Mouse (Mus musculus) neural tube, embryonic 14.5 days (tissue): ENCODE data around the gene Dnajb13. TPM values are rescaled to one million over a fixed set of nuclear protein-coding genes. Genes with fewer than 3 reads are reported as not detected.

ENCODE experiments used
- ATAC-seq: fragments of 200-750 bp; cut with Nextera tagmentation; 2 replicates; pipeline ENCODE4 v1.8.0; 2017; ENCODE audit warnings: low read depth, mild to moderate bottlenecking, moderate TSS enrichment, moderate library complexity
- H3K27ac ChIP-seq: fragments of 300-500 bp; sonication (generic); 2 replicates; pipeline ENCODE4 v1.5.1; 2014; ENCODE audit warnings: low read depth, mild to moderate bottlenecking, control low read depth, low read length, moderate library complexity, mixed read lengths
- H3K27me3 ChIP-seq: fragments of 300-500 bp; sonication (generic); 2 replicates; pipeline ENCODE4 v1.6.1; 2014; ENCODE audit warnings: low read length; ENCODE audit not compliant: control insufficient read depth, insufficient read depth
- H3K36me3 ChIP-seq: fragments of 300-500 bp; sonication (generic); 2 replicates; pipeline ENCODE4 v1.6.1; 2014; ENCODE audit warnings: low read length, mixed read lengths; ENCODE audit not compliant: control insufficient read depth, insufficient read depth
- H3K4me1 ChIP-seq: fragments of 300-500 bp; sonication (generic); 2 replicates; pipeline ENCODE4 v1.6.1; 2014; ENCODE audit warnings: low read length; ENCODE audit not compliant: control insufficient read depth, insufficient read depth
- H3K4me2 ChIP-seq: fragments of 300-500 bp; sonication (generic); 2 replicates; pipeline ENCODE4 v1.6.1; 2014; ENCODE audit warnings: mild to moderate bottlenecking, low read depth, low read length, control low read depth
- H3K4me3 ChIP-seq: fragments of 300-500 bp; sonication (generic); 2 replicates; pipeline ENCODE4 v1.5.1; 2014; ENCODE audit warnings: low read depth, low read length, control low read depth, mixed read lengths
- H3K9ac ChIP-seq: fragments of 300-500 bp; sonication (generic); replicated peaks from 2 replicates; pipeline ENCODE4 v1.6.1; 2014; ENCODE audit warnings: low read depth, mild to moderate bottlenecking, control low read depth, low read length, mixed read lengths
- H3K9me3 ChIP-seq: fragments of 300-500 bp; sonication (generic); 2 replicates; pipeline ENCODE4 v1.6.1; 2016; ENCODE audit warnings: low read length; ENCODE audit not compliant: control insufficient read depth
- WGBS: fragments of 180-500 bp; shearing (Covaris S2); extraction: QIAGEN DNeasy Blood & Tissue Kit; methylation state at CpG from one replicate; pipeline ENCODE4 v1.1.7; 2014; 5-methylcytosine and 5-hydroxymethylcytosine counted together
- polyA plus RNA-seq: library from polyadenylated mRNA; unstranded; fragments of >200 nt; fragmentation: Nextera tagmentation; extraction: Ambion mirVana; gene quantifications from 2 replicates; pipeline ENCODE4 v1.2.1, GENCODE M21; 2014

Gene Dnajb13
- polyA plus RNA-seq, 1 experiment from 2014 or later, result 4.2 TPM

- H3K4me1 ChIP-seq, result no peaks in the 10 kb centered on the region
- no peaks in the 10 kb centered on the region for H3K27me3 ChIP-seq
- no peak for ATAC-seq
- peaks cover 2% of the 10 kb centered on the region; the same call in 1 of the 2 replicates for H3K36me3 ChIP-seq
- WGBS, result 77% methylated on average over 1 of the region's 1 CpGs
- H3K9me3 ChIP-seq, result no peaks in the 10 kb centered on the region
- H3K9ac ChIP-seq, result no peak overlapping the region
- no peak overlapping the region for H3K4me2 ChIP-seq
- no peak overlapping the region for H3K4me3 ChIP-seq
- H3K27ac ChIP-seq, result no peak overlapping the region
Measured at GRCm38 (mm10) chr7:100544437-100544836, 29.7 kb upstream of the Dnajb13 start.

DNA sequence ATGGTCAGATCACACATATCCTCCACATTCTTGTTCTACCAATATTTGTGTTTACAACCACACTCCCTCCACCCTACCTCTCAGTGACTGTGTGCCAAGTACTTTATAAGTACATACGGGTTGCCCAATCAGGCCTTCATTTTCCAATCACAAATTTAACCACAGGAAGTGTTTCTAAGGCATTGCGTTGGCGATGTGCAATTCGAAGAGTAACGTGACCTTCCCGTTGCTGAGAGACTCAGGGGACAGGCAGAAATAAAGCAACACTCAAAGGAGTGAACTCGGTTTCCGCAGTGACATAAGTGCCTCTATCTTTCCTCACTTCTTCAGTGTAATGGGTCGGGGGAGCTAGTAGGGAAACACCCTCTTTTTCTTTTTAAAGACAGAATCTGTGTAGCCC is 24.8 kb upstream of the Dnajb13 start:
- Histone ChIP-seq H3K4me3 (no peak overlapping the region), H3K4me1 (peaks cover 4% of the 10 kb centered on the region), H3K36me3 (peaks cover 6% of the 10 kb centered on the region; the same call in 1 of the 2 replicates), H3K27me3 (no peaks in the 10 kb centered on the region), H3K9me3 (no peaks in the 10 kb centered on the region), H3K27ac (no peak overlapping the region), H3K4me2 (no peak overlapping the region), H3K9ac (no peak overlapping the region)
- no peak for ATAC-seq
- 97% methylated on average over 9 of the region's 9 CpGs for WGBS

DNA sequence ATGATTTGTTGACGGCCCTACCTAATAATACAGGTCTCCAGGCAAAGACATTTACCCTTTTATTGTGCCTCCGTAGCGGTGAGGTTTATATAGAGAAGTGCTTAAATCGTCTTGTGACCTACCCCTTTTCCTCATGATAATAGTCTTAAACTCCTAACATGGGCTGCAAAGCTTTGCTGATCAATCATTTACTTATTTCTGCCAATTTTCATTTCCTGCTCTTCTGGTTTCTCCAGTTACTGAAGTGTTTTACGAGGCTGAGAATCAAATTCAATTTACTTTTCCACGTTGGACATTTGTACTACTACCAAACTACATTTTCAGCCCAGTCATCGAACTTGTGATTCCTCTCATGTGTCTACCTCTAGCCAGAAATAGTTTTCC is 22.8 kb upstream of the Dnajb13 start:
- peaks cover 4% of the 10 kb centered on the region for H3K4me1 ChIP-seq
- H3K9me3 ChIP-seq, result no peaks in the 10 kb centered on the region
- peak overlapping the region; percentile 68 for H3K9ac ChIP-seq
- peak overlapping the region; percentile 58 for H3K4me3 ChIP-seq
- H3K27ac ChIP-seq, result peak overlapping the region; percentile 81
- no peak for ATAC-seq
- H3K27me3 ChIP-seq, result no peaks in the 10 kb centered on the region
- H3K4me2 ChIP-seq, result peak overlapping the region; percentile 67
- 32% methylated on average over 7 of the region's 7 CpGs for WGBS
- peaks cover 6% of the 10 kb centered on the region; the same call in 1 of the 2 replicates for H3K36me3 ChIP-seq

DNA sequence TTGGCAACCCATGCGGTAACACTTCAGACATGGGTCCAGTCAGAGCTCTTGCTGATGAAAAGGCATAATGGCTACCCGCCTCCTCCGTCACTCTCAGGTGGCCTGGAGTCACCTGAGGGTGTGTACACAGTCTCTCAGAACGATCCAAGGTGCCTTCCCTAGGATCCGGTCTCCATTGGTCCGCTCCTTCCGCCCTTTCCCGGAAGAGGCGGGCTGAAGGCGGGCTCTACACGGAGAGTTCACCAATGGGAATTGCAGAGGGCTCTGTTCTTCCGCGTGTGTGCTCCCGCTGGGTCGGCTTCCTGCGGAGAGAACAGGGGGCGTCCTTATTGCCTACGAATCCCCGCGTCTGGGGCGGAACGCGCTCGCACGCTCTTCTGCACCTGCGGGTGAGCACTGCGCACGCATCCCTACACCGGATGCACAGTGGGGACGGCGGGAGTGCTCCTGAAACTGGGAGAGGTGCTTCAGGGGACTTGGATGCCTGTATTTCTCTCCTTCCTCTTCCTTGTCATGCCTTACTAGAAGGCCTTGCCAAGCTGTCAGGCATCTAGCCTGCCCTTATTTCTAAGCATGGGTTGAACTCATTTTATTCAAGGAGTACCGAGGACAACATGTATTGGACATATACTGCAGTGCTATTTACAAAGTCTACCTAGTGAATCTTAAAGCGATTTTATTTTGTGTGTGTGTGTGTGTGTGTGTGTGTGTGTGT is 22.2 kb upstream of the Dnajb13 start, which contains the start of gene Coa4:
TSS of gene Coa4 (plus strand) at position 268 of the 715 bp plus-strand sequence.
- under 1% methylated on average over 33 of the region's 33 CpGs for WGBS
- peaks cover 4% of the 10 kb centered on the region for H3K4me1 ChIP-seq
- peaks cover 6% of the 10 kb centered on the region; the same call in 1 of the 2 replicates for H3K36me3 ChIP-seq
- H3K9me3 ChIP-seq, result no peaks in the 10 kb centered on the region
- H3K27ac ChIP-seq, result peak within 1 kb of the TSS; percentile 81
- H3K27me3 ChIP-seq, result no peaks in the 10 kb centered on the region
- peak within 1 kb of the TSS; percentile 68 for H3K9ac ChIP-seq
- H3K4me2 ChIP-seq, result peak within 1 kb of the TSS; percentile 67
- peak; percentile 100 for ATAC-seq
- H3K4me3 ChIP-seq, result peak within 1 kb of the TSS; percentile 58

DNA sequence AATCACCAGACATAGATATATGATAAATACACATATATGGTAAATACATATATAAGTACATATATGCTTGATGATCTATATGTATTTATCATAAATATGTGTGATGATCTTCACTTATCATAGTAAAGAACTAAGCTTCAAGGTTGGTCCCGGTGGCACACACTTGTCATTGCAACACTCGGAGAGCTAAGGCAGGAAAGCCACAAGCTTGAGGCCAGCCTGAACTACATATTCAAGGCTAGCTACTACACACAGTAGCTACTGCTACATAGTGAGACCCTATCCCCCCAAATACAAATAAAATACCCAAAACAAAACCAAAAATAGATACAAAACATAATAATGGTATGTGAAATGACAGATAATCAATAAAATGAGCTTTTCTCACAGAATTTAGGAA is 21.1 kb upstream of the Dnajb13 start:
- H3K27ac ChIP-seq, result no peak overlapping the region
- no peaks in the 10 kb centered on the region for H3K27me3 ChIP-seq
- 90% methylated on average over 2 of the region's 2 CpGs for WGBS
- no peak for ATAC-seq
- H3K4me3 ChIP-seq, result no peak overlapping the region
- peaks cover 4% of the 10 kb centered on the region for H3K4me1 ChIP-seq
- H3K9me3 ChIP-seq, result no peaks in the 10 kb centered on the region
- H3K9ac ChIP-seq, result no peak overlapping the region
- H3K4me2 ChIP-seq, result peak overlapping the region; percentile 67; the same call in 1 of the 2 replicates
- peaks cover 6% of the 10 kb centered on the region; the same call in 1 of the 2 replicates for H3K36me3 ChIP-seq

DNA sequence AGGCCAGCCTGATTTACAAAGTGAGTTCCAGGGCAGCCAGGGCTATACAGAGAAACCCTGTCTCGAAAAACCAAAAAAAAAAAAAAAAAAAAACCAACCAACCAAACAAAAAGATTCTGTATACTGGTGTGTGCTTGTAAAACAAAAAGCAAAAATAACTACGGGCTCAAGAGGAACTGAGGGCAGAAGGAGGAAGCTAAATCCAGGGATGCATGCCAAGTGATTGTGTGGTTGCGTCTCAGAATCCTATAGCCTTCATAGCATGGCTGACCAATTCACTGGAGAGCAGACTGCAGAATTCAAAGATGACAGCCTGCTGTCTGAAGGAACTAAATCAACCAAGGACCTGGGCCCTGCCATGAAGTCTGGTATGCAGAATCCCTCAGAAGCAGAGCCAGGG is 19.5 kb upstream of the Dnajb13 start:
- no peaks in the 10 kb centered on the region for H3K27me3 ChIP-seq
- no peak overlapping the region for H3K9ac ChIP-seq
- H3K36me3 ChIP-seq, result peaks cover 3% of the 10 kb centered on the region; the same call in 1 of the 2 replicates
- no peak overlapping the region for H3K4me3 ChIP-seq
- H3K4me1 ChIP-seq, result peaks cover 4% of the 10 kb centered on the region
- H3K27ac ChIP-seq, result no peak overlapping the region
- WGBS, result 90% methylated on average over 3 of the region's 3 CpGs
- H3K4me2 ChIP-seq, result no peak overlapping the region
- no peaks in the 10 kb centered on the region for H3K9me3 ChIP-seq
- no peak for ATAC-seq

GRCm38 (mm10) chr7:100533503-100533902 is 18.7 kb upstream of the Dnajb13 start:
- H3K4me3 ChIP-seq, result no peak overlapping the region

DNA sequence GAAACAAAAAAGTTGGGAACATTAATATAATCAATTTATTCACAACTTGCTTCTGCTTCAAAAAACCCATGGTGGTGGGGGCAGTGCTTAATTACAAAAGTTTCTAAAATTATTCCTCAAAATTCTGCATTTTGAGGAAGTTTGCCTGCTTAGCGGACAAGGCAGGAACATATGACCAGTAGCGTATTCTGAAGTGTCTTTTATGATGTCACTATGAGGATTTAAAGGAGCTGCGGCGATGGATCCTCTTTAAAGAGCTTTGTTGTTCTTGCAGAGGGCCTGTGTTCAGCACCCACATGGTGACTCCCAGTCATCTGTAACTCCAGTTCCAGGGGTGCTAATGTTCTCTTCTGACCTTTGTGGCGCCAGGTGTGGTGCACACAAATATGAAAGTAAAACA is 16.0 kb upstream of the Dnajb13 start:
- Histone ChIP-seq H3K9me3 (no peaks in the 10 kb centered on the region), H3K9ac (no peak overlapping the region), H3K27me3 (no peaks in the 10 kb centered on the region), H3K4me1 (no peaks in the 10 kb centered on the region), H3K4me3 (no peak overlapping the region), H3K4me2 (no peak overlapping the region), H3K27ac (no peak overlapping the region), H3K36me3 (no peaks in the 10 kb centered on the region)
- 94% methylated on average over 5 of the region's 5 CpGs for WGBS
- no peak for ATAC-seq

More at GRCm38 (mm10) chr7:100533503-100533902, 18.7 kb upstream of the Dnajb13 start:
- Histone ChIP-seq H3K27ac (no peak overlapping the region), H3K27me3 (no peaks in the 10 kb centered on the region), H3K9me3 (no peaks in the 10 kb centered on the region), H3K4me2 (no peak overlapping the region), H3K36me3 (no peaks in the 10 kb centered on the region), H3K9ac (no peak overlapping the region), H3K4me1 (peaks cover 4% of the 10 kb centered on the region)
- no peak for ATAC-seq
- WGBS, result 72% methylated on average over 2 of the region's 2 CpGs

DNA sequence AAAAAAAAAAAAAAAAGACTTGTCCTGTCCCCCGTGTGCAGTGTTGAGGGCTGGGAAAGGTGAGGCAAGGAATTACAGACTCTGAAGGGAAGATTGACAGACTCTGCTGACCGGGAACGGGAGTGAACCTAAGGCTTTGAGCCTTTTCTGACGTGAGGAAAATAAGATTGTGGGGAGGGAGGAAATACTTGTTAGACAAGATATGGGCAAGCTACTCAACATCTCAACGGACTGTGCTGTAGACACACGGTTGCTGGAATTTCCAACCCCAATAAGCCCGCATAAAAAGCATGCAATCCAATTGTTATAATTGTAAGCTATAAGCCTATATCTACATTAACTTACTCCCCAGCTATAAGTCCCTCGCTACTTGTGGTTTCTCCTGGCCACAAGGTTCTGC is 9.9 kb upstream of the Dnajb13 start:
- Histone ChIP-seq H3K36me3 (no peaks in the 10 kb centered on the region), H3K4me1 (no peaks in the 10 kb centered on the region), H3K9me3 (no peaks in the 10 kb centered on the region), H3K4me2 (no peak overlapping the region), H3K27ac (no peak overlapping the region), H3K9ac (no peak overlapping the region), H3K4me3 (no peak overlapping the region), H3K27me3 (no peaks in the 10 kb centered on the region)
- WGBS, result 81% methylated on average over 8 of the region's 8 CpGs
- no peak for ATAC-seq
